Mouse (Mus musculus) embryonic fibroblast, embryonic 13.5 days (primary cell): ENCODE results near the gene Nes.

Source experiments
- CTCF ChIP-seq: IDR thresholded peaks from 2 replicates; pipeline ENCODE4 v1.5.1; 2011; ENCODE audit warnings: mild to moderate bottlenecking, control low read depth, low read length, moderate library complexity, borderline replicate concordance; ENCODE audit not compliant: insufficient read depth
- POLR2A ChIP-seq: IDR thresholded peaks from 2 replicates; pipeline ENCODE4 v1.6.1; 2011; ENCODE audit warnings: low read depth, mild to moderate bottlenecking, control low read depth, low read length, moderate library complexity

DNA sequence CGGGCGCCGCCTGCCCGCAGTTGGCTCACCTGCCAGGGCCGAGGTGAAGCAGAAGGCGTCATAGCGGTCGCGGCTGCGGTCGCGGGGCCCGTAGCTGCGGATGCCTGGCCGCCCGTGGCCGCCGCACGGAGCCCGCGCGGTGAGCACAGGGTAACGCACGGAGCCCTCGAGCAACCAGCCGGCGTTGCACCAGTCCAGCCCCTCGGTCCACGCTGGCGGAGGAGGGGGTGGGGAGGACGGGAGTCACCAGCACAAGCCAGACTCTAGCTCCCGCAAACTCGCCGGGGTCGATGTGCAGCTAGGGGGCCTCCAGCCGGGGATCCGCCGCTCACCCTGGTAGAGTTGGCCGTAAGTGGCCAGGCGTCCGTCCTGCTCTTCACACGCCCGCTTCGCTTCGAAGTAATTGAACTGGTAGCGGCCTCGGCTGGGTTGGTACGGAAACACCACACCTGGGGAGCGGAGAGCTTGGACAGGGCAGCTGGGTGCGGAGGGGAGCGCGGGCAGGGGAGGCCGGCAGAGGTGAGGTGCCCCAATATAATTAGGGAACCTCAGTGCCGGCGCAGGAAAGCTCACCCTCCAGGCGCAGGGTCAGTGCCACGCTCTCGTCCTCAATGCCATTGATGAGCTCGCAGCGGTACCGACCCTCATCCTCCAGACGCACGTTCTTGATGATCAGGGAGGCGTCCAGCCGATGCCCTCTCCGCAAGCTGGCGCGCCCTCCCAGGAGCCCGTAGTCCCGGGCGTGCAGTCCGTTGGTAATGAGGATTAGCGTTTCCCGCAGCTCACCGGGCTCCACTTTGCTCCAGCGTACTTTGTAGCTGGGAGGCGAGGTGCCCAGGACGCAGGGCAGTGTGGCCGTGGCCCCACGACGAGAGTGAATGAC is 52.6 kb downstream of the Nes start:
- TF ChIP-seq POLR2A (no peak), CTCF (no peak)
